Mouse (Mus musculus) embryonic stem cell, embryonic (primary cell): Measurements from ENCODE around the gene A930018P22Rik.
"Not testable (repeated sequence)": the region's sequence is repeated elsewhere in the genome, so short reads cannot be mapped to it uniquely, and the experiment has no call there.

Experiments
- CTCF ChIA-PET, 4 experiments: fragments of 300-600 bp in 2 of 4; fragments of 350-600 bp in 2 of 4; sonication (Branson Sonifier 250); formaldehyde crosslinking; loops; one replicate each; lab custom pipeline; 2022; ENCODE audit warnings: inconsistent platforms in 2 of 4; lab: Charles Lee
- POLR2A ChIA-PET, 4 experiments: fragments of 300-600 bp in 2 of 4; fragments of 350-600 bp in 2 of 4; sonication (Branson Sonifier 250); formaldehyde crosslinking; loops; one replicate each; lab custom pipeline; 2022; ENCODE audit warnings: antibody characterized with exemption in 4 of 4, inconsistent platforms in 1 of 4; lab: Charles Lee

A930018P22Rik gene

DNA sequence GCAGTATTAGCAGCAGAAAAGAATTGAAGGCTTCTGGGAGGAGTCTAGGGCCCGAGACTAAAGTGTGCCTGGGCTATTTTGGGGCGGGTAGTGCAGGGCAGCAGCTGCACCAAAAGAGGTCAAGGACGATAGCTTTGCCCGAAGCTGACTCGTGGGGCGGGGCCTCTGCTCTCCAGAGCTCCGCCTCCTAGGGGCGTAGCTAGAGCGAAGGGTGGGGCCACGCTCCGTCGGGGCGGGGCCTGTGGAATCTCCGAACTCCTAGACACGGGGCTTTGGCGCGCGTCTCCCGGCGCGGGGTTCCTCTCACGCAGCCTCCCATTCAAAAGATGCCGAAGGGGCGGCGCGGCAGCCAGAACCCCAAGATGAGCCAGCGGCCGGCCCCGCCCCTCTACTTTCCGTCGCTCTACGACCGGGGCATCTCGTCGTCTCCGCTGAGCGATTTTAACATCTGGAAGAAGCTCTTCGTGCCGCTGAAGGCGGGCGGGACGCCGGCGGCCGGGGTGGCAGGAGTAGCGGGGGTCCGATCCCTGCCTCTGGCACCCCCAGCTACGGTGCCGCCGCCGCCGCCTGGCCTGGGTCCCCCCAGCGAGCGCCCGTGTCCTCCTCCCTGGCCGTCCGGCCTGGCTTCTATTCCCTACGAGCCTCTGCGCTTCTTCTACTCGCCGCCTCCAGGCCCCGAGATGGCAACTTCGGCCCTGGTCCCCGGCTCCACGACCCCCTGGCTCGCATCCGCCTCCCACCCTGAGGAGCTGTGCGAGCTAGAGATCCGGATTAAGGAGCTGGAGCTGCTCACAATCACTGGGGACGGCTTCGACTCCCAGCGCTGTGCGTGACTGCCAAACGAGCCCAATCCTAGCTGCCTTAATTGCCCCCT lies at the start of gene A930018P22Rik:
A930018P22Rik (plus strand) TSS at position 265 of the 874 bp plus-strand sequence.
- ChIA-PET POLR2A (interaction anchor here (0.6 to 2.8 kb wide), 69 partner anchors 8 to 621 kb away, joined by 3 to 31 read pairs (median 4); partner anchors contain the start of genes Cd59a (in 3 of the 4), Cstf3 (in 3 of the 4), Abtb2 (in 2 of the 4) and Cd59b (in 2 of the 4)), CTCF (interaction anchor here in 3 of 4 experiments (0.6 to 1.4 kb wide), 9 partner anchors 8 to 297 kb away, joined by 3 to 9 read pairs (median 4); no protein-coding TSS in a partner anchor)

DNA sequence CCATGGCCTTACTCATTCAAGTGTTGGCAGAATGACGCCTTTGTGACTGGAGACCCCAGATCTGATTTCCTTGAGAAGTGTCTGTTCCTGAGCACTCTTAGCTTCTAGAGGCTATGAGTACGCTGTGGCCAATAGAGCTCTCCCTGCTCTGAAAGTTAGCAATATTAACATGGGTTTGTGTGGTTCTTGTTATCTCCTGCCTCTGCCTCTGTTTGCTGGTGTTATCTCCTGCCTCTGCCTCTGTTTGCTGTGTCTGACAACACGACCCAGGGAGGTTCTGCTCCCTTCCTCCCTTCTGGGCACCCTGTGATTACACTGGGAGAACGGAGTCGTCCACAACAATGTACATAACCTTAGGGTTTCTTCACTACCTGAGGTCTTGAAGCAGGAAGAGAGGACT lies 44.3 kb upstream of the A930018P22Rik start:
- CTCF ChIA-PET: not testable (repeated sequence)
- POLR2A ChIA-PET: interaction anchor here in 3 of 4 experiments (0.6 to 0.8 kb wide), 5 partner anchors 19 to 27 kb away, joined by 3 to 15 read pairs (median 5); no protein-coding TSS in a partner anchor

DNA sequence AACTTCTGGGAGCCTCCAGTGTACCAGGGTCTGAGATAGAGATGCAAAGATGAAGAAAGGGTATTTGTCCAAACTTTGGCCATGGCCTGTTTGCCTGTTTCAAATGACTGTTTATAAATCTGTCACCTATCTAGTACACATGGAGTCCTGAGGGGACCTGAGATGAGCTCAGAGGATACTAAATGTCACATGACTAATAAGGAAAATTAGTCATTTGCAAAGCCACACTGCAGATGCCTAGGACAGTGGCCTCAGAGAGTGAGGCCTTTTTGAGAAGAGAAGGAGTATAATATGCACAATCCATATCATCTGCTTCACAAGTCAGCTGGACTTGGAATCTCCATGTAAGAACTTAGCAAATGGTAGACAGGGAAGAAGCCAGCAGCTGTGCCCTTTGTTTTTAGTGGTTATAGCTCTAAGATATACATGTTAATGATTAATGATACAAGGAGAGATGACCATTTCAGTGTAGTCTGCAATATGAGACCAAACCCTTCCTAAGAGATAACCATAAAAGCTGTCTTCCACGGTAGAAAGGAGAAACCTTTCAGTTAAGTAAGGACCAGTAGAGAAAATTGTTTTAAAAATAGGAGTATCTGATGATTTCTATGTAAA lies 41.0 kb upstream of the A930018P22Rik start:
- CTCF ChIA-PET, POLR2A ChIA-PET: not testable (repeated sequence)

DNA sequence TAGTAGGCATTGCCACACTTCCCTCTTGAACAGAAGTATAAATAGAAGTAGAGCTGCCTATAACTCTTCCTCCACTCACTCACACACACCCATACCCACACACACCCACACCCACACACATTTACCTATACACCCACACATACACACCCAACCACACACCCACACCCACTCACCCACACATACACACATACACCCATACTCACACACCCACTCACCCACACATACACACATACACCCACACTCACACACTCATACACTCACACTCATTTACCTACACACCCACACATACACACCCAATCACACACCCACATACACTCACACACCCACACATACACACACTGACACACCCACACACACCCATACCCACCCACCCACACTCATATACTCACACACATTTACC lies 40.1 kb upstream of the A930018P22Rik start:
- CTCF ChIA-PET: no interaction called here
- POLR2A ChIA-PET: no interaction called here

DNA sequence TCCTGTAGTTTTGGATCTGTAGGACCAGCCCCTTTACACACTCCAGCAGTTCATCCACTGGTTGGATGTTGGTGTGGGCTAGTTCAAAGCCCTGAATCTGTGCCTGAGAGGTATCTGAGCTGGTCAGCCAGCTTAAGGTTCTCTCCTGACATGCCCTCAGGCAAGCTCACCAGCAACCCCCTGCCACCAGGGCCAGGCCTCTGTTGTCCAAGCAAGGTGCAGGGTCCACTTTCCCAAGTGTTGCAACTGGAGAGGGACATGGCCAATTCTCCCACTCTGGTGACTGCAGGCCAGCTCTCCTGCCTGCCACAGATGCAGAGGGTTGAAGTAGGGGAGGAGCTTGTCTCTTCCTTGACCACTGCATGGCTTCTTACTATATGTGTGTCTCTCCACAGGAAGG lies 38.5 kb upstream of the A930018P22Rik start:
- CTCF ChIA-PET, POLR2A ChIA-PET: not testable (repeated sequence)

DNA sequence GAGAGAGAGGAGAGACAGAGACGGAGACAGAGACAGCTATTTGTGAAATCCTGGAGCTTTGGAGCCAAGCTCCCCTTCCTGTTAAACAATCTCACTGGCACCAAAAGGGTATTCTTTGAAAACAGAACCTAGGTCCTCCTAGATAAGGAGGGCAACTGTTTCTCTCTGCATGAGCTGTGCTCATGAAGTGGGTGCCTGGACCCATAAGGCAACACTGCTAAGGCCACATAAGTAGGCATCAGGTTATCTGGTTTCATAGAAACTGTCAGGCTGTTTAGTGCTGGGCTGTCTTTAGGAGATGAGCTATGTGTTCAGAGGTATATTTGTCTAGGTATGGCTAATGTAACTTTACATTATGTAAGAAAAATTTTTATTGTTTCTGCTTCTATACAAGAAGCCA lies 35.0 kb upstream of the A930018P22Rik start:
- POLR2A ChIA-PET: interaction anchor here in 2 of 4 experiments (0.6 to 1.4 kb wide), 4 partner anchors 30 to 71 kb away, joined by 3 to 5 read pairs (median 3); partner anchors contain the start of gene A930018P22Rik (in 1 of the 2)
- CTCF ChIA-PET: not testable (repeated sequence)

DNA sequence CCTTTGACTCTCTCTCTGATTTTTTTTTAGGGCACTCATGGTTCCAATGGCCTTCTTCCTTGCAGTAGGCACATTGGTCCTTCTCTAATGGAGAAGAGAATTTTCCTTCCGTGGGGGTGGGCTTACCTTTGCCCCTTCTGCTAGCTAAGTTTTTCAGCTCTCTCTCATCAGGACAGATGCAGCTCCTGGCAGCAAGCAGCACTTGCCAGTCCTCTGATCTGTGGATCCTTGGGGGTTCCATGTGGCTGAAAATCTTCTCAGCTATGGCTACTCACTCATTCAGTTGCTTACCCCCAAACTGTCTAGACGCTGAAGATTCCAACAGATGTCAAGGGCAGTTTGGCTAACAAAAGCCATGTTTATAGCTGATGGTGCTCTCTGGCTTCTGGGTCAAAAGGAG lies 29.3 kb upstream of the A930018P22Rik start:
- CTCF ChIA-PET: no interaction called here
- POLR2A ChIA-PET: no interaction called here

DNA sequence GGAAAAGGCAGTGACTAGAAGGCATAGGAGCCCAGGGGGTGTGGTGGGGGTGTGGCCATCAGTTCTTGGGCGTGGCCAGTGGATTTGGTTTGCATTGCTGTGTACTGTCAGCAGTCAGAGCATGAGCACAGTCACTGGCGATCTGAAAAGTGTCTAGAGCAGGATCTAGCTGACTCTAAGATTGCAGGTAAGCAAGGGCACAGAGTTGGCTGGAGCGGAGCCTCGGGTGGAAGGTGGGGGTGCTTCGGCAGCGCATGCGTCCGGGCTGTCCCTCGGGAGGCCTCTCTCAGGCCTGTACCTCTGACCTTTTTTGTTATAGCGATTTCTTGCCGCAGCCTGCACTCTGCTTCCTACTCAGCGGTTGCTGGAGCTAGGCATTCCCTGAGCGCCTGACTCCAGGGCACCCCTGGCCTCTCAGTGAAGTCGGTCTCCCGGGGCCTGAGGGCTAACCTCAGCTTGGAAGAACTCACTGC lies 26.8 kb upstream of the A930018P22Rik start, which contains the start of gene Cd59a:
Cd59a (plus strand) TSS at position 61 of the 473 bp plus-strand sequence.
- CTCF ChIA-PET: interaction anchor here in 2 of 4 experiments (0.6 to 1.4 kb wide), 3 partner anchors 25 to 35 kb away, joined by 3 to 4 read pairs (median 4); partner anchors contain the start of gene A930018P22Rik (in 1 of the 2)
- POLR2A ChIA-PET: interaction anchor here in 3 of 4 experiments (0.6 to 3.0 kb wide), 28 partner anchors 9 to 494 kb away, joined by 3 to 68 read pairs (median 4); partner anchors contain the start of genes A930018P22Rik (in 3 of the 3), Cd59b (in 2 of the 3), Cstf3 (in 2 of the 3) and Gm10799 (in 2 of the 3)

DNA sequence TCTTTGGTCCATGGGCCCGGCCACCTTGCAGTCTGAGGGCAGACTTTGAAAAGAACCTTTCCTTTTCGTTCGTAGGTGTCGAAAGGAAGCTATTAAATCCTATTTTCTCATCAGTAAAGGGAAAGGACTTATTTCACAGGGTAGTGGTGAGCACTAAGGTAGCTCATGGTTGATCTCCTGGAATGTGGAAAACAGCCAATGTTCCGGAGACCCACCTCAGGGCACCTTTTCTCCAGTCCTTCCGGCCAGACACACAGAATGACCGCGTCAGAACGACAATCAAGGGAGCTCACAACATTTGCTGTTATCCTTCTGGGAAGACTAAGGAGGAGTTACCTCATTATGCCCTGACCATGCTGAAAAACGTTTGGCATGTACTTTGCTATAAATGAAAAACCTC lies 26.3 kb upstream of the A930018P22Rik start:
- CTCF ChIA-PET: interaction anchor here in 3 of 4 experiments (0.6 to 1.4 kb wide), 4 partner anchors 26 to 60 kb away, joined by 3 to 6 read pairs (median 4); partner anchors contain the start of gene A930018P22Rik (in 1 of the 3)
- POLR2A ChIA-PET: interaction anchor here in 3 of 4 experiments (0.6 to 3.0 kb wide), 32 partner anchors 9 to 1910 kb away, joined by 3 to 68 read pairs (median 4); partner anchors contain the start of genes A930018P22Rik (in 3 of the 3), Cd59b (in 2 of the 3), Cstf3 (in 2 of the 3) and Gm10799 (in 2 of the 3)

DNA sequence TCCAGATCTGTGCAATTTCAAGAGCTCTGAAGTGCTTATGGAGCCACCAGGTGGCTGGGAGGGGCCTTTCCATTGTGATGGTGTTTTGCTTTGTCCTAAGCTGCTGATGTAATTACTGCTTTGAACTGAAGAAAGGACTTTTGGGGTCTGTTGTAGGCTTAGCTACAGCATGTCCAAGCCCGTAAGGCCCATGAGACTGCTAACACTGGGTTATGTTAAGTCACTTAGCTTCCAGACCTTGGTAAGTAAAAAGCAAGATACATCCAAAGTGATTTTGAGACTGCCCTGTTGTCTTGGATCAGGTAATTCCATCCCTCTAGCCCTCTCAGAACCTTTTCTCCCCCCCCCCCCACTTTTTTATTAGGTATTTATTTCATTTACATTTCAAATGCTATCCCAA lies 25.8 kb upstream of the A930018P22Rik start:
- POLR2A ChIA-PET: interaction anchor here in 3 of 4 experiments (0.6 to 3.0 kb wide), 28 partner anchors 8 to 1910 kb away, joined by 3 to 68 read pairs (median 4); partner anchors contain the start of genes A930018P22Rik (in 3 of the 3), Cd59b (in 2 of the 3), Gm10799 (in 2 of the 3) and Cstf3 (in 1 of the 3)
- CTCF ChIA-PET: interaction anchor here in 3 of 4 experiments (0.6 to 1.4 kb wide), 3 partner anchors 26 to 61 kb away, joined by 4 to 6 read pairs (median 4); partner anchors contain the start of gene A930018P22Rik (in 1 of the 3)

DNA sequence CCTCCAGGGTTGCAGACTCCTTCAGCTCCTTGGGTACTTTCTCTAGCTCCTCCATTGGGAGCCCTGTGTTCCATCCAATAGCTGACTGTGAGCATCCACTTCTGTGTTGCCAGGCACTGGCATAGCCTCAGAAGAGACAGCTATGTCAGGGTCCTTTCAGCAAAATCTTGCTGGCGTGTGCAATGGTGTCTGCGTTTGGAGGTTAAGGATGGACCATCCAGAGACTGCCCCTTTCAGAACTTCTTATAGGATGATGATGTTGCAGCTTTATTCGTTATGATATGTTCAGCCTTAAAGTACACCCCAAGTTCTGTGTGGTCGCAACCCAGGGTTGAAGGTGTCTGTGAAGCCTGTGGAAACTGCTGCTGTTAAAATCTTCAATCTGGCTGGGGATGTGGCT lies 25.2 kb upstream of the A930018P22Rik start:
- POLR2A ChIA-PET: interaction anchor here in 3 of 4 experiments (1.1 to 3.0 kb wide), 14 partner anchors 8 to 395 kb away, joined by 3 to 68 read pairs (median 6); partner anchors contain the start of genes A930018P22Rik (in 3 of the 3), Cd59b (in 1 of the 3) and Gm10799 (in 1 of the 3)
- CTCF ChIA-PET: not testable (repeated sequence)

DNA sequence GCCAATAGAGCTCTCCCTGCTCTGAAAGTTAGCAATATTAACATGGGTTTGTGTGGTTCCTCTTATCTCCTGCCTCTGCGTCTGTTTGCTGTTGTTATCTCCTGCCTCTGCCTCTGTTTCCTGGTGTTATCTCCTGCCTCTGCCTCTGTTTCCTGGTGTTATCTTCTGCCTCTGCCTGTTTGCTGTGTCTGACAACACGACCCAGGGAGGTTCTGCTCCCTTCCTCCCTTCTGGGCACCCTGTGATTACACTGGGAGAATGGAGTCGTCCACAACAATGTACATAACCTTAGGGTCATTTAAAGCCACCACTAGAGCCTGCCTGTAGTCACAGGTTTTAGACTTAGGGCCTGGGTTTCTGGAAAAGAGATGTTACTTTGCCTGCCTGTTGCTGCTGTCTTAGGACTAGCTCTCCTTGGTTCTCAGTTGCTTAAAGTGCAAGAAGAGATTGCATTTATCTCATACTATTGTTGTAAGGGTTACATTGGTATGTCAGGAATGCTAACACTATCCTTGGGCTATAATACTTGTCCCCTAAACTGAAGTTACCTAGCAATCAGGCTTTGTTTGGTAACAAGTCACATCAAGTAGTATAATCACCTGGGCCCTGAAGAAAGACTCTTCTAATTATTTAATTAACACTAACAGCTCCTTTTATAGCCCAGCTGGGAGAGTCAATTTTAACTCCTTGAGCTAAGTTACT lies 23.9 kb upstream of the A930018P22Rik start:
- CTCF ChIA-PET: interaction anchor here in 1 of 4 experiments (0.7 kb wide), 1 partner anchor 64 kb away, joined by 3 read pairs; no protein-coding TSS in a partner anchor
- POLR2A ChIA-PET: interaction anchor here (0.7 to 2.8 kb wide), 21 partner anchors 9 to 506 kb away, joined by 3 to 28 read pairs (median 4); partner anchors contain the start of genes A930018P22Rik (in 4 of the 4), Cd59b (in 2 of the 4) and Cstf3 (in 1 of the 4)

DNA sequence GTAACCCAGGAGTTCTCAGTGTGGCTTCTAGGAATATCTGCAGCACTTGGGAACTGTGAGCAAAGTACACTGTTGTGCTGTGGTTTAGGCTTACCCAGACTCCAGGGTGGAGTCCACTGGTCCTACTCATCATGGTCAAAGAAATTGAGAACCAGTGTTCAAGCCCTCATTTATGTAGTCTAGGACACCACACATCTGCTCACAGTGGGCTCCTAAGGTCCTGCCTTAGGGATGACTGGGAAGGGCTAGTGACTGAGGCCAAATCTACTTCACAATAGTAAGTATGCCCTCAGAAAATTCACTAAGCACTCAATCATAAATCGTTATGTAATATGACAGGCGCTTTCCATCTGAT lies 23.4 kb upstream of the A930018P22Rik start:
- ChIA-PET CTCF (interaction anchor here in 1 of 4 experiments (0.7 kb wide), 1 partner anchor 64 kb away, joined by 3 read pairs; no protein-coding TSS in a partner anchor), POLR2A (interaction anchor here (0.7 to 2.8 kb wide), 21 partner anchors 8 to 505 kb away, joined by 3 to 28 read pairs (median 4); partner anchors contain the start of genes A930018P22Rik (in 4 of the 4), Cd59b (in 2 of the 4) and Cstf3 (in 1 of the 4))

DNA sequence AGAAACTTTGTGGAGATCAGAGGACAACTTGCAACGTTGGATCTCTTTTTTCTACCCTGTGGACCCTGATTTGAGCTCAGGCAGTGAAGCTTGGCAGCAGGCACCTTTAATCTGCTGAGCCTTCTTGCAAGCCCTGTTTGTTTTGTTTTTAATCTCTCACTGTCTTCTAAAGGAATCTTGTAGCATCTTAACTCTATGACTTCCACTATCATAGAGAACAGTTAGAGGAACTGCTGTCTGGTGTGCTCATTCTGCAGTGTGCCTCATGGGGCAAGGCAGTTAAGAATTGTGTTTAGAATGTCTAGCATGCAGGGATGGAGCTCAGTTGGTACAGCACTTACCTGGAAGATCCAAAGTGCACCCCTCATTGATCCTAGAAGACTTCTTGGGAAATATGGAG lies 22.6 kb upstream of the A930018P22Rik start:
- CTCF ChIA-PET: no interaction called here
- POLR2A ChIA-PET: interaction anchor here in 3 of 4 experiments (0.6 to 2.6 kb wide), 8 partner anchors 10 to 231 kb away, joined by 3 to 28 read pairs (median 6); partner anchors contain the start of gene A930018P22Rik (in 3 of the 3)

DNA sequence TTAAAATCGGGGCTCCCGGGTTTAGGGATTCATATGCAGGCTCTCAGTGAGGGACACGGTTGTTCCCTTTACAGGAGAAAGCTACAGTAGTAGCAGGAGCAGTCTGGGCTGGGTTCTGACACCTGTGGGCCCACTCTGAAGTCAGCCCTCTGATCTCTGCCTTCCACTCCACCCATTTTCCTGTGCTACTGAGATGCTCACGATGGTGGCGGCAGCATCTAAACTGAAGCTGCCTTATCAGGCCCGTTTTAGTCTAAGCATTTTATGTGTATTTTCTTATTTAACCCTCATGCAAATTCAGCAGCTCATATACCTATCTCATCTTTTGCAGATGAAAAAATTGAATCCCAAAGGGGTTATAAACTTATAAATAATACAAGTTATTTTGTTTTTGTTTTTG lies 17.8 kb upstream of the A930018P22Rik start:
- ChIA-PET POLR2A (interaction anchor here in 2 of 4 experiments (0.5 to 3.5 kb wide), 7 partner anchors 8 to 35 kb away, joined by 3 to 12 read pairs (median 4); partner anchors contain the start of gene A930018P22Rik (in 2 of the 2)), CTCF (no interaction called here)

DNA sequence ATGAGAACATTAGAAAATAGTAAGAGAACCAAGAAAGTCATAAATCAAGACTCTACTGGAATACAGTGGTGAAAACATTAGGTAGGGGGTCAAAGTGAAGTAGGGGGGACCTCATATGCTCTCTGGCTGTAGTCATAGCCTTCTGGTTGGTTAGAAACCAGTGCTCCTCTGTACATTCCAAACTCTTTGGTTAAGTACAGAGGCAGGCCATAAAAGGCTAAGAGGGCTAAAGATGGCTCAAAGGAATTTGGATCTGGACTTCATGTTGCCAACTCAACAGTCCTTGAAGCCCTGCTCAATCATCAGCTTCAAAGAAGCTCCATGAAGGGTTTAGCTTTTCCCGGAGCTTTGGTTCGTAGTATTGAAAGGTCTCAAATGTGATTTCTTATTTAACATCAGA lies 13.5 kb upstream of the A930018P22Rik start:
- POLR2A ChIA-PET: interaction anchor here (0.6 to 3.2 kb wide), 15 partner anchors 9 to 481 kb away, joined by 3 to 19 read pairs (median 5); partner anchors contain the start of genes A930018P22Rik (in 2 of the 4), Cd59a (in 2 of the 4), Cd59b (in 2 of the 4) and Cstf3 (in 1 of the 4)
- CTCF ChIA-PET: not testable (repeated sequence)
